Mouse (Mus musculus) liver, embryonic 14.5 days (tissue): ENCODE results near the gene Il17rb.

Source experiments
- CTCF ChIP-seq: IDR thresholded peaks from 2 replicates; pipeline ENCODE4 v1.5.1; 2016; ENCODE audit warnings: antibody characterized with exemption, low read depth, control low read depth
- EP300 ChIP-seq: IDR thresholded peaks from 2 replicates; pipeline ENCODE4 v1.6.1; 2016; ENCODE audit warnings: antibody characterized with exemption, low read depth

DNA sequence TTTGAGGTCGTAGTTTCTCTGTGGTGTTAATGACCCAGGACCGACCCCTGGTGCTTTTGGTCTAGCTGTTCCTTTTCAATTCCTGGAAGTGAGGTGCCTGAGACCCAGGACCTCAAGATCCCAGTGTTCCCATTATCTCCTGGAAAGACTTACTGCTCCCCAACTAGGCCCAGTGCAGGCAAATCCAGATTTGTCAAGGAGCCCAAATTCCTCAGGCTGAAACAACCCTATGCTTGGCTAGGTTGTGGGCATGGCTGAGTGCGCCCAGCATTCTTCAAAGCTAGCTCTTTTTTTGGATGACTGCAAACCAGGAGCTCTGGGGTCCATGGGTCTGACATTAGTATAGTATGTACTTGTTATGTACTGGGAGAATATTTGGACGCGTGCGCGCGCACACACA lies 10.7 kb upstream of the Il17rb start:
- TF ChIP-seq CTCF: no peak
- TF ChIP-seq EP300: no peak
